27 mouse cellular contexts compared by ENCODE assay signal in genomic region chr1:105859740-105860139, GRCm38 (mm10).
"Had no signal": no experiment of that assay in that cellular context is flagged by ENCODE, and none has a peak within 500 bp of the region (broad histone marks: within the 10 kb centered on the region; RNA-seq: fewer than 3 reads in every experiment).

No protein-coding gene starts in this region.

- DNase-seq: gastrocnemius, adult 2 months; gastrocnemius, postnatal 10 days; gastrocnemius, postnatal 25 days; heart, adult 2 months; heart, postnatal 14 days; heart, postnatal 4 days; kidney, postnatal 10 days; kidney, postnatal 25 days; kidney, postnatal 4 days; liver; liver, embryonic 13.5 days had no signal

- H3K4me2 ChIP-seq: heart, embryonic 13.5 days; heart, embryonic 15.5 days; hindbrain, embryonic 12.5 days; hindbrain, embryonic 14.5 days; intestine, embryonic 15.5 days; limb, embryonic 12.5 days; liver, embryonic 11.5 days; liver, embryonic 13.5 days; liver, embryonic 15.5 days had no signal

- ATAC-seq: forebrain, embryonic 16.5 days; hindbrain, embryonic 16.5 days; inflammation-experienced regulatory T-cells, adult 6 months; intestine, embryonic 15.5 days; intestine, postnatal 0 days had no signal

- H3K36me3 ChIP-seq: heart, embryonic 13.5 days; heart, embryonic 15.5 days; hindbrain, embryonic 10.5 days; hindbrain, embryonic 12.5 days; intestine, embryonic 15.5 days; limb, embryonic 10.5 days; limb, embryonic 12.5 days; liver, embryonic 13.5 days; liver, embryonic 15.5 days had no signal

- H3K27me3 ChIP-seq: heart, embryonic 13.5 days; heart, embryonic 15.5 days; hindbrain, embryonic 12.5 days; intestine, embryonic 15.5 days; limb, embryonic 12.5 days; liver, embryonic 13.5 days; liver, embryonic 15.5 days had no signal

- H3K9ac ChIP-seq: heart, embryonic 13.5 days; heart, embryonic 15.5 days; hindbrain, embryonic 12.5 days; hindbrain, embryonic 14.5 days; intestine, embryonic 15.5 days; limb, embryonic 12.5 days; liver, embryonic 13.5 days; liver, embryonic 15.5 days had no signal

- H3K4me1 ChIP-seq: heart, embryonic 13.5 days; heart, embryonic 15.5 days; hindbrain, embryonic 10.5 days; hindbrain, embryonic 12.5 days; intestine, embryonic 15.5 days; liver, embryonic 15.5 days had no signal

- H3K4me3 ChIP-seq: gastrocnemius, adult 2 months; heart, adult 2 months; heart, embryonic 13.5 days; heart, embryonic 15.5 days; hindbrain, embryonic 10.5 days; hindbrain, embryonic 12.5 days; intestine, embryonic 15.5 days; layer of hippocampus, adult 2 months; left cerebral cortex, adult 2 months; limb, embryonic 10.5 days; limb, embryonic 12.5 days; liver, embryonic 13.5 days; liver, embryonic 15.5 days had no signal

- H3K9me3 ChIP-seq: heart, embryonic 13.5 days; heart, embryonic 15.5 days; hindbrain, embryonic 10.5 days; hindbrain, embryonic 12.5 days; intestine, embryonic 15.5 days; limb, embryonic 10.5 days; limb, embryonic 12.5 days; liver, embryonic 13.5 days; liver, embryonic 15.5 days had no signal

- H3K27ac ChIP-seq: gastrocnemius, adult 2 months; heart, adult 2 months; heart, embryonic 13.5 days; heart, embryonic 15.5 days; hindbrain, embryonic 10.5 days; hindbrain, embryonic 12.5 days; hindbrain, embryonic 14.5 days; intestine, embryonic 15.5 days; layer of hippocampus, adult 2 months; left cerebral cortex, adult 2 months; limb, embryonic 10.5 days; limb, embryonic 12.5 days; liver, embryonic 13.5 days; liver, embryonic 15.5 days had no signal
